Mouse (Mus musculus) MEL (cell line): ENCODE data around the gene Bmpr2. TPM values are rescaled to one million over a fixed set of nuclear protein-coding genes. Genes with fewer than 3 reads are reported as not detected.

Source experiments
- DNase-seq: peaks from one replicate; pipeline ENCODE4 v3.0.0; 2011; ENCODE audit warnings: low read depth, low spot score
- H3K27ac ChIP-seq: 2 replicates; pipeline ENCODE4 v1.5.1; 2012; ENCODE audit warnings: low read depth, mild to moderate bottlenecking, control low read depth, low read length, moderate library complexity; ENCODE audit not compliant: control insufficient read depth
- H3K27me3 ChIP-seq, 2 experiments: fragments of 150-350 bp in 1 of 2; sonication (generic) in 1 of 2; 2 replicates each; pipeline ENCODE4 v1.6.1; 2012; ENCODE audit warnings: low read length in 2 of 2, mild to moderate bottlenecking in 2 of 2, improper control_type of control experiment in 1 of 2, moderate library complexity in 1 of 2; ENCODE audit not compliant: insufficient read depth in 2 of 2, control insufficient read depth in 1 of 2
- H3K36me3 ChIP-seq, 2 experiments: 2 replicates each; pipeline ENCODE4 v1.6.1; 2012 to 2014; ENCODE audit warnings: low read length in 2 of 2, improper control_type of control experiment in 1 of 2, inconsistent platforms in 1 of 2, mild to moderate bottlenecking in 1 of 2; ENCODE audit not compliant: insufficient read depth in 2 of 2, control insufficient read depth in 1 of 2
- H3K4me1 ChIP-seq, 2 experiments: fragments of 150-350 bp in 1 of 2; sonication (generic) in 1 of 2; 2 replicates each; pipeline ENCODE4 v1.6.1; 2012; ENCODE audit warnings: low read length in 2 of 2, improper control_type of control experiment in 1 of 2, mild to moderate bottlenecking in 1 of 2; ENCODE audit not compliant: insufficient read depth in 2 of 2, control insufficient read depth in 1 of 2
- H3K4me3 ChIP-seq, 2 experiments: fragments of 150-350 bp in 1 of 2; sonication (generic) in 1 of 2; 2 replicates each; pipeline ENCODE4 v1.5.1; 2012; ENCODE audit warnings: low read depth in 2 of 2, low read length in 2 of 2, mild to moderate bottlenecking in 2 of 2, moderate library complexity in 2 of 2, control low read depth in 1 of 2, improper control_type of control experiment in 1 of 2; ENCODE audit not compliant: control insufficient read depth in 1 of 2, insufficient read depth in 1 of 2
- H3K79me2 ChIP-seq: 2 replicates; pipeline ENCODE4 v1.6.1; 2012; ENCODE audit warnings: mild to moderate bottlenecking, low read length, moderate library complexity; ENCODE audit not compliant: control insufficient read depth, poor library complexity, insufficient read depth
- H3K9ac ChIP-seq: 2 replicates; pipeline ENCODE4 v1.6.1; 2012; ENCODE audit warnings: low read depth, mild to moderate bottlenecking, control low read depth, low read length, moderate library complexity; ENCODE audit not compliant: control insufficient read depth, poor library complexity, severe bottlenecking
- H3K9me3 ChIP-seq: fragments of 150-350 bp; sonication (generic); replicated peaks from 2 replicates; pipeline ENCODE4 v1.6.1; 2012; ENCODE audit warnings: mild to moderate bottlenecking, low read length, improper control_type of control experiment, moderate library complexity; ENCODE audit not compliant: insufficient read depth
- BHLHE40 ChIP-seq: IDR thresholded peaks from 2 replicates; pipeline ENCODE4 v1.6.1; 2012; ENCODE audit warnings: low read depth, mild to moderate bottlenecking, inconsistent platforms, low read length, improper control_type of control experiment, borderline replicate concordance
- EP300 ChIP-seq, 2 experiments: IDR thresholded peaks; 2 replicates each; pipeline ENCODE4 v1.6.1; 2011; ENCODE audit warnings: improper control_type of control experiment in 2 of 2, low read length in 2 of 2, low read depth in 1 of 2, mild to moderate bottlenecking in 1 of 2
- ETS1 ChIP-seq: IDR thresholded peaks from 2 replicates; pipeline ENCODE4 v1.6.1; 2012; ENCODE audit warnings: low read depth, mild to moderate bottlenecking, inconsistent platforms, low read length, improper control_type of control experiment, moderate library complexity
- GABPA ChIP-seq: IDR thresholded peaks from 2 replicates; pipeline ENCODE4 v1.6.1; 2012; ENCODE audit warnings: low read depth, mild to moderate bottlenecking, inconsistent platforms, low read length, improper control_type of control experiment, moderate library complexity
- GATA1 ChIP-seq: IDR thresholded peaks from 2 replicates; pipeline ENCODE4 v1.6.1; 2011; ENCODE audit warnings: low read depth, low read length, improper control_type of control experiment
- KAT2A ChIP-seq: conservative IDR thresholded peaks from 2 replicates; pipeline ENCODE4 v1.6.1; 2012; ENCODE audit warnings: low read depth, low read length, improper control_type of control experiment, inconsistent platforms
- MAFK ChIP-seq: IDR thresholded peaks from 2 replicates; pipeline ENCODE4 v1.6.1; 2011; ENCODE audit warnings: low read depth, mild to moderate bottlenecking, low read length, improper control_type of control experiment, borderline replicate concordance
- MAX ChIP-seq: IDR thresholded peaks from 2 replicates; pipeline ENCODE4 v1.6.1; 2011; ENCODE audit warnings: low read length, improper control_type of control experiment
- MAZ ChIP-seq: IDR thresholded peaks from 2 replicates; pipeline ENCODE4 v1.6.1; 2012; ENCODE audit warnings: low read depth, mild to moderate bottlenecking, inconsistent platforms, low read length, improper control_type of control experiment
- MXI1 ChIP-seq: IDR thresholded peaks from 2 replicates; pipeline ENCODE4 v1.6.1; 2011; ENCODE audit warnings: mild to moderate bottlenecking, low read depth, low read length, improper control_type of control experiment
- MYB ChIP-seq: IDR thresholded peaks from 2 replicates; pipeline ENCODE4 v1.6.1; 2011; ENCODE audit warnings: mild to moderate bottlenecking, low read depth, low read length, improper control_type of control experiment
- POLR2AphosphoS2 ChIP-seq: IDR thresholded peaks from 2 replicates; pipeline ENCODE4 v1.6.1; 2011; ENCODE audit warnings: low read length, improper control_type of control experiment
- RAD21 ChIP-seq: IDR thresholded peaks from 2 replicates; pipeline ENCODE4 v1.6.1; 2011; ENCODE audit warnings: mild to moderate bottlenecking, low read depth, low read length, improper control_type of control experiment
- RCOR1 ChIP-seq: IDR thresholded peaks from 2 replicates; pipeline ENCODE4 v1.6.1; 2012; ENCODE audit warnings: low read depth, mild to moderate bottlenecking, inconsistent platforms, low read length, improper control_type of control experiment
- SMC3 ChIP-seq: IDR thresholded peaks from 2 replicates; pipeline ENCODE4 v1.6.1; 2011; ENCODE audit warnings: low read depth, low read length, improper control_type of control experiment
- TAL1 ChIP-seq: IDR thresholded peaks from 2 replicates; pipeline ENCODE4 v1.6.1; 2012; ENCODE audit warnings: mild to moderate bottlenecking, inconsistent platforms, low read length, moderate library complexity, mixed read lengths
- TBP ChIP-seq: IDR thresholded peaks from 2 replicates; pipeline ENCODE4 v1.8.0; 2011; ENCODE audit warnings: low read depth, low read length, improper control_type of control experiment
- TCF12 ChIP-seq: IDR thresholded peaks from 2 replicates; pipeline ENCODE4 v1.6.1; 2014; ENCODE audit warnings: low read depth, mild to moderate bottlenecking, inconsistent platforms, low read length, improper control_type of control experiment, moderate library complexity
- USF1 ChIP-seq: IDR thresholded peaks from 2 replicates; pipeline ENCODE4 v1.6.1; 2014; ENCODE audit warnings: low read depth, mild to moderate bottlenecking, inconsistent platforms, low read length, improper control_type of control experiment, moderate library complexity
- USF2 ChIP-seq, 2 experiments: IDR thresholded peaks; 2 replicates each; pipeline ENCODE4 v1.6.1; 2011 to 2012; ENCODE audit warnings: improper control_type of control experiment in 2 of 2, low read length in 2 of 2, borderline replicate concordance in 1 of 2, inconsistent platforms in 1 of 2, low read depth in 1 of 2, mild to moderate bottlenecking in 1 of 2; ENCODE audit not compliant: insufficient read depth in 1 of 2
- ZC3H11A ChIP-seq: IDR thresholded peaks from 2 replicates; pipeline ENCODE4 v1.6.1; 2012; ENCODE audit warnings: low read depth, mild to moderate bottlenecking, inconsistent platforms, low read length, improper control_type of control experiment
- ZKSCAN1 ChIP-seq: IDR thresholded peaks from 2 replicates; pipeline ENCODE4 v1.6.1; 2012; ENCODE audit warnings: low read depth, mild to moderate bottlenecking, inconsistent platforms, low read length, improper control_type of control experiment, moderate library complexity
- ZMIZ1 ChIP-seq: IDR thresholded peaks from 2 replicates; pipeline ENCODE4 v1.6.1; 2012; ENCODE audit warnings: low read depth, mild to moderate bottlenecking, inconsistent platforms, low read length, improper control_type of control experiment, moderate library complexity
- ZNF384 ChIP-seq: IDR thresholded peaks from 2 replicates; pipeline ENCODE4 v1.6.1; 2012; ENCODE audit warnings: low read depth, mild to moderate bottlenecking, inconsistent platforms, low read length, improper control_type of control experiment
- polyA plus RNA-seq, 2 experiments: library from polyadenylated mRNA; stranded (reverse) in 1 of 2; unstranded in 1 of 2; fragments of >175 nt in 1 of 2; fragments of >200 nt in 1 of 2; gene quantifications; 2 replicates each; pipeline versions ENCODE4 v1.2.1 to v1.2.4; 2012; ENCODE audit warnings: low replicate concordance in 2 of 2, low read depth in 1 of 2; ENCODE audit not compliant: insufficient read length in 2 of 2, insufficient read depth in 1 of 2, missing spikeins in 1 of 2
- total RNA-seq: library from RNA; depleted of rRNA; stranded (reverse); fragments of 300-350 nt; gene quantifications from 2 replicates; pipeline ENCODE4 v1.2.3, GENCODE M21; 2012

The Bmpr2 gene
- total and polyA plus RNA-seq, 3 experiments, result 2.3 to 18.6 (median 3.1) TPM

DNA sequence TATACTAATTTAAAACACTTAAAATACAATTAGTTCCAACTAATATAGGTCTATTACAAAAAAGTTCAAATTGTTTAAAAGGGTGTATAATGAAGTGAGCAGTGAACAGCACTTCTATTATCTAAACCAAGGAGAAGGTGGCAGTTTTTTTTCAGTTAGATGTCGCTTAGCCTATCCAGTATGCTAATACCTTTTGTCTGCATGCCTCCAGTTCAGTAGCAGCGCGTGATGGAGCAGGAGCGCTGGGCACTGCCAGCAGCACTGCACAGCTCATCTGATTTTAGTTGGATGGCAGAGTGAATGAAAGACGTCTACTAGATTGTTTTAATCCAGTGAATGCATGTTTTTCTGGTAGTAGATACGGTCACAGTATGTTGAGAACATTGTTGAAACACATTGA lies 25.8 kb downstream of the Bmpr2 start:
- H3K36me3 ChIP-seq, result peaks cover 0 to 23% of the 10 kb centered on the region in 2 experiments; a peak in 2 of 4 replicates
- no peak overlapping the region; a peak in 1 of 4 replicates for H3K4me3 ChIP-seq
- DNase-seq, result no peak
- H3K27ac ChIP-seq, result no peak overlapping the region
- H3K79me2 ChIP-seq, result no peaks in the 10 kb centered on the region; the same call in 1 of the 2 replicates
- H3K9ac ChIP-seq, result no peak overlapping the region
- H3K9me3 ChIP-seq, result no peaks in the 10 kb centered on the region
- H3K4me1 ChIP-seq, result peaks cover 8 to 19% of the 10 kb centered on the region in 2 experiments; a peak in 3 of 4 replicates
- no peaks in the 10 kb centered on the region for H3K27me3 ChIP-seq
- TF ChIP-seq EP300 (IDR thresholded peaks at IDR 0.05; ENCODE audit: low read depth in 1 of 2, low read length in 2 of 2) (peak in 1 of 2 experiments; percentile 1; a peak in 2 of 4 replicates), MAX (no peak), MYB (peak; percentile 63; the same call in 1 of the 2 replicates), USF1 (no peak), TCF12 (0 out of 2 replicates have a peak, but pooled peaks have one; percentile 5)

DNA sequence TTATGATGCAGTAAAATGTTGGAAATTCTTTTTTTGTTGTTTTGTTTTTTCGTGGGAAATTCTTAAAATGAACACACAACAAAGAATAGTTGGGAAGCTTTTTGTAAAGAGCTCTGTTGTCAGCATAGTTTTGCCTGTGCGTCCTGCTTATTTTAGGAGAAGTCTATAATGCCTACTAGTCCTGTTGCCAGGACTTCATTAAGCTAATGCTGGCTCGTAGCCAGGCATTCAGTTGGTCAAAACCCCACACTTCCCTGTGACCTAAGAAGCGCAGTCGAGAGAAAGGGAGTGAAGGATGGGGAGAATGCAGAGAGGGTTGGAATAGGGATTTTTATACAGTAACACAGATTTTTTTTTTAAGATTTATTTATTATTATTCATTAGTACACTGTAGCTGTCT lies 26.5 kb downstream of the Bmpr2 start:
- H3K9me3 ChIP-seq, result no peaks in the 10 kb centered on the region

DNA sequence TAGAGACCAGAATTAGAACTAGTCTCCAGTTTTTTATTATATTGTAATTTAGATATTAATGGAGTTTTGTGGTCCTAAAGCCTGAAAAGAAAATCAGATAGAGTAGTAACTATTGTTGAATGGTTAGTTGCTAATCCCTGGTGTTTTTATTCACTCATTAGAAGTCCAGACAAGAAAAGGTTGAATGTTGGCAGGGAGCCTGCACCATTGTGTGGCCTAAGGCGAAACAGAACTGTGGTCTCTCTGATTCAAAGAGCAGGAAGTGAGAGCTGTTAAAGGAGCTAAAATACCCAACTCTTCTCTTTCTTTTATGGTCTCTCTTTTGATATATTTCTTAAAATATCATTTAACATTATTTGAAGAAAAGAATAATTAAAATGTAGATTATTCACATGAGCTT lies 32.1 kb downstream of the Bmpr2 start:
- Histone ChIP-seq H3K27me3 (no peaks in the 10 kb centered on the region), H3K4me1 (peaks cover 0 to 6% of the 10 kb centered on the region in 2 experiments; a peak in 2 of 4 replicates), H3K79me2 (no peaks in the 10 kb centered on the region; the same call in 1 of the 2 replicates), H3K9ac (no peak overlapping the region), H3K36me3 (peaks cover 0 to 4% of the 10 kb centered on the region in 2 experiments; a peak in 2 of 4 replicates), H3K4me3 (no peak overlapping the region), H3K27ac (no peak overlapping the region), H3K9me3 (no peaks in the 10 kb centered on the region)
- TF ChIP-seq GATA1 (no peak), ETS1 (no peak), TAL1 (no peak), TCF12 (no peak), MYB (no peak), RAD21 (no peak), MAFK (no peak), USF1 (no peak), USF2 (IDR thresholded peaks at IDR 0.05; ENCODE audit: borderline replicate concordance in 1 of 2, insufficient read depth in 1 of 2, low read depth in 1 of 2, low read length in 2 of 2) (no peak), POLR2AphosphoS2 (no peak), TBP (no peak), KAT2A (no peak), MXI1 (no peak), SMC3 (no peak), ZNF384 (no peak), MAZ (no peak), BHLHE40 (no peak), RCOR1 (no peak), ZMIZ1 (no peak), ZC3H11A (no peak)
- peak; percentile 44 for DNase-seq

More for the DNA sequence above, 26.5 kb downstream of the Bmpr2 start:
- no peak overlapping the region for H3K27ac ChIP-seq
- peaks cover 0 to 23% of the 10 kb centered on the region in 2 experiments; a peak in 2 of 4 replicates for H3K36me3 ChIP-seq
- H3K79me2 ChIP-seq, result no peaks in the 10 kb centered on the region; the same call in 1 of the 2 replicates
- TF ChIP-seq ZKSCAN1 (no peak), GABPA (no peak)
- H3K4me1 ChIP-seq, result peaks cover 8 to 19% of the 10 kb centered on the region in 2 experiments; a peak in 3 of 4 replicates
- no peaks in the 10 kb centered on the region for H3K27me3 ChIP-seq
- no peak overlapping the region for H3K4me3 ChIP-seq
- no peak overlapping the region for H3K9ac ChIP-seq
- DNase-seq, result no peak
